Mouse (Mus musculus): ENCODE results near the gene Stra8. TPM values are rescaled to one million over a fixed set of nuclear protein-coding genes. Genes with fewer than 3 reads are reported as not detected.
A peak's percentile ranks its signal among the peaks of the same experiment; 100 is the strongest.

The Stra8 gene
- polyA plus RNA-seq, 1 experiment from 2014 or later, result not detected

DNA sequence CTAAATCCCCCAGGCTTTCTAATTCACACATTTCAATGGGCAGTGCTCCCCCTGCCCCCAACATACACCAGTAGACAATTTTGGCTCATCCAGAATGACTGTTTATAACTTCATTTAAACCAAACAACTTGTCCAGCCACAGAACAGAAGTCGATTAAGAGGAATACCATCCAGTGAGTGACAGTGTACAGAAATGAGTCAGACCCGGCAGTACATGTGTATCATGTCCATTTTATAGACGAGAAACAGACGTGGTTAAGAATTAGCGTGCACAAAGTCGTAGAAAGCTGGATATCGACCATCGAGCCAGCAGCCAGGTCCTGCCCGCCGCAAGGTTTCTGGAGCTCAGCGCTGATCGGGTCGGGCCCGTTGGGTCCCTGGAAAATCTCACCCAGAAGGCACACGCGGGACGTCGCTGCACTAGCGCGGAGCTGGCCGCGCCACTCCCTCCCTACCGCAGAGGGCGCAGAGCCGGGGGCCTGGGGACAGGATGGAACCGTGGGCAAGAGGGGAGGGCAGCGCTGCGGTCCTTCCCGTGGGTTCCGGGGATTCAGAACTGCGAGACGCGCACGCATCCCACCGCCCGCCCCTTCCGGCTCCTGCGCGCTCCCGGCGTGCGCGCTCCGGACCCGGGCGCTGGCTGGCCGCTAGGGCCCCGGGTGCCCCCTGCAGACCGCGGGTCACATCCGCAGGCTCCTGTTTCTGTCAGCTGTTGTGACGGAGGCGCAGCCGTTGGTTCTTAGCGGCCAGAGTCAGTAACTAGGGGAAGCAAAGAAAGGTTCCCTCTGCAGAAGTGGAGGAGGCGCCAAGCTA lies 42.2 kb upstream of the Stra8 start, which contains the start of gene Cyren:
Gene Cyren, minus strand, starts transcription at position 552 of the 813 bp plus-strand sequence.
- peak within 1 kb of the TSS; percentile 72 for H3K4me3 ChIP-seq (ENCODE audit: low read length)
- no peaks in the 10 kb centered on the region for H3K27me3 ChIP-seq (replicated peaks; ENCODE audit: control insufficient read depth, insufficient read depth, low read length)
- H3K4me2 ChIP-seq (ENCODE audit: low read length), result peak within 1 kb of the TSS; percentile 69
- peak; percentile 96 for ATAC-seq
- 0 out of 2 replicates have a peak, but pooled peaks cover 2% of the 10 kb centered on the region for H3K36me3 ChIP-seq (ENCODE audit: control insufficient read depth, insufficient read depth, low read length)
- H3K9me3 ChIP-seq (ENCODE audit: control insufficient read depth, low read length), result no peaks in the 10 kb centered on the region
- H3K4me1 ChIP-seq (ENCODE audit: control insufficient read depth, insufficient read depth, low read depth, low read length), result peaks cover 13% of the 10 kb centered on the region
- peak within 1 kb of the TSS; percentile 91 for H3K27ac ChIP-seq (ENCODE audit: low read depth, low read length)
- WGBS, result under 1% methylated on average over 56 of the region's 56 CpGs
- peak within 1 kb of the TSS; percentile 85 for H3K9ac ChIP-seq (ENCODE audit: low read depth, low read length)

DNA sequence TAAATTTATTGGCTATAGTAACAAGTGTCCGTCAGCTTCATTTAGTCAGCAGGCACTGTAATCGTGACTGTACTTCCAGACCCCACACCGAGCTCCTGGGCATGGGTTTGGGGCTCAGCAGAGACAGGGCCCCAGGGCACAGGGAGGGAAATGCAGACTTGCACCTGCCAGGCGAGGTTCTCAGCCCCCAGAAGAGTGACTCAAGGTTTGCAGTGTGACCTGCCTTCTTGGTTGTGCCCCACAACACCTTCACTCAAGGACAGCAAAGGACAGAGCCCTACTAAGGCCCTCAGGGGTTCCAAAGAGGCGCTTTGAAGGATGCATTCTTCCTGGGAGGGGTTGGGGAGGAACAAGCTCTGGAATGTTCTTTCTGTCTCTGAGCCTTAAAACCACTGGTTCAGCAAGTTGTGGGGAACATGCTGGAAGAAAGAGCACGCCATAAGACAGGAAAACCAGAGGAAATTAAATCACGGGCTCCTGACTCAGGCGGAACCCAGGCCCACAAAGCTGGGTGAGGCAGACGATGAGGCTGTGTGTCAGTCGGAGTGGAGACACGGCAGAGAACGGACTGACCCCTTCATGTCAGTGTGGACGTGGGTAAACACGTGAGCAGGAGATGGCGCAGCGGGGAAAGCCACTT lies 40.7 kb upstream of the Stra8 start:
- Histone ChIP-seq H3K36me3 (ENCODE audit: control insufficient read depth, insufficient read depth, low read length) (peaks cover 6% of the 10 kb centered on the region; the same call in 1 of the 2 replicates), H3K4me3 (ENCODE audit: low read length) (no peak overlapping the region), H3K27ac (ENCODE audit: low read depth, low read length) (no peak overlapping the region), H3K9ac (ENCODE audit: low read depth, low read length) (no peak overlapping the region), H3K4me1 (ENCODE audit: control insufficient read depth, insufficient read depth, low read depth, low read length) (peaks cover 13% of the 10 kb centered on the region), H3K27me3 (replicated peaks; ENCODE audit: control insufficient read depth, insufficient read depth, low read length) (no peaks in the 10 kb centered on the region), H3K4me2 (ENCODE audit: low read length) (no peak overlapping the region), H3K9me3 (ENCODE audit: control insufficient read depth, low read length) (no peaks in the 10 kb centered on the region)
- 90% methylated on average over 16 of the region's 16 CpGs for WGBS
- ATAC-seq, result no peak

DNA sequence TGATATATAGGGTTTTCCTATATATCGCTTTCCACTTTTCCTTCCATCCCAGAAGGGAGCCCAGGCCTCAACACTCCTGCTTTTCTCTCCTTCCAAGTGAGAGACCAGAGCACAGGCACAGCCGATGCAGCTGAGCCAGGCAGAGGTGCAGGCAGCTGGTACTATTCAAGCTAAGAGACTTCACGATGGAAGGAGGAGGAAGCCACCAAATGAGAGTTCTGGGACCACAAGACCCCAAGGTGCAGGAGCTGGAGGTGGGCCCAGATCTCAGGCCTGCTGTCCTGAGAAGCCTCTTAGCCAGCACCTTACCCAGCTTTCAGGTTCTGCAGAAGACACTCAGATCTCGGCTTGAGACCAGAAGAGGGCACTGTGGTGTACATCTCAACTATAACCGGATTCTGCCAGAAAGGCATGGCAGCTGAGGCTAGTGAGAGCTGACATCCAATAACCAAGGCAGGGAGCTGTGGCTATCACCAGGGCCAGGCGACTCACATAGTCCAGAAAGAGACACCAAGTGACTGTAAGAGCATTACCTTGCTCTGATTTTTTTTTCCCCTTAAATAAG lies 40.0 kb upstream of the Stra8 start:
- Histone ChIP-seq H3K27me3 (replicated peaks; ENCODE audit: control insufficient read depth, insufficient read depth, low read length) (no peaks in the 10 kb centered on the region), H3K4me3 (ENCODE audit: low read length) (no peak overlapping the region), H3K9ac (ENCODE audit: low read depth, low read length) (no peak overlapping the region), H3K9me3 (ENCODE audit: control insufficient read depth, low read length) (no peaks in the 10 kb centered on the region), H3K27ac (ENCODE audit: low read depth, low read length) (no peak overlapping the region), H3K4me1 (ENCODE audit: control insufficient read depth, insufficient read depth, low read depth, low read length) (peaks cover 13% of the 10 kb centered on the region), H3K36me3 (ENCODE audit: control insufficient read depth, insufficient read depth, low read length) (peaks cover 6% of the 10 kb centered on the region; the same call in 1 of the 2 replicates), H3K4me2 (ENCODE audit: low read length) (no peak overlapping the region)
- WGBS, result 51% methylated on average over 6 of the region's 6 CpGs
- no peak for ATAC-seq

DNA sequence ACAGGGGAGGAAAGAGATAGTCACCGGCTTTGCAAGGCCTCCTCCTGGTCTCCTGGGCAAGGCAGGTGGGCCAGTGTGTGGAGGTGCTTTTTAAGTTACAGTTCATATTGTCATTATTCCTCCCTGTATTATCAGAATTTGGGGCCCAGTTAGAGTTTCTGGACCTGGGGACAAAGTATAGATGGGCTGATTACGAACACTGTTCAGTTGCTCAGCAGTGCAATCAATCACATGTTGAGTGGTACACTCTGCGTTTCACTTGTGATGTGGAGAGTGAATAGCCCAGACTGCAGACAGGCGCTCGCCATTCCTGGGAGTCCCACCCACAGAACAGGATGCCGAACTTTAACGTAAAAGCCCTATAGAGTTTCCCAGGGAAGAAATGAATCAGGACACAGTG lies 35.2 kb upstream of the Stra8 start:
- Histone ChIP-seq H3K9me3 (ENCODE audit: control insufficient read depth, low read length) (no peaks in the 10 kb centered on the region), H3K27ac (ENCODE audit: low read depth, low read length) (no peak overlapping the region), H3K9ac (ENCODE audit: low read depth, low read length) (no peak overlapping the region), H3K4me1 (ENCODE audit: control insufficient read depth, insufficient read depth, low read depth, low read length) (no peaks in the 10 kb centered on the region), H3K27me3 (replicated peaks; ENCODE audit: control insufficient read depth, insufficient read depth, low read length) (no peaks in the 10 kb centered on the region), H3K4me3 (ENCODE audit: low read length) (no peak overlapping the region), H3K4me2 (ENCODE audit: low read length) (no peak overlapping the region), H3K36me3 (ENCODE audit: control insufficient read depth, insufficient read depth, low read length) (peaks cover 8% of the 10 kb centered on the region; the same call in 1 of the 2 replicates)
- WGBS, result 87% methylated on average over 7 of the region's 7 CpGs
- ATAC-seq, result no peak

DNA sequence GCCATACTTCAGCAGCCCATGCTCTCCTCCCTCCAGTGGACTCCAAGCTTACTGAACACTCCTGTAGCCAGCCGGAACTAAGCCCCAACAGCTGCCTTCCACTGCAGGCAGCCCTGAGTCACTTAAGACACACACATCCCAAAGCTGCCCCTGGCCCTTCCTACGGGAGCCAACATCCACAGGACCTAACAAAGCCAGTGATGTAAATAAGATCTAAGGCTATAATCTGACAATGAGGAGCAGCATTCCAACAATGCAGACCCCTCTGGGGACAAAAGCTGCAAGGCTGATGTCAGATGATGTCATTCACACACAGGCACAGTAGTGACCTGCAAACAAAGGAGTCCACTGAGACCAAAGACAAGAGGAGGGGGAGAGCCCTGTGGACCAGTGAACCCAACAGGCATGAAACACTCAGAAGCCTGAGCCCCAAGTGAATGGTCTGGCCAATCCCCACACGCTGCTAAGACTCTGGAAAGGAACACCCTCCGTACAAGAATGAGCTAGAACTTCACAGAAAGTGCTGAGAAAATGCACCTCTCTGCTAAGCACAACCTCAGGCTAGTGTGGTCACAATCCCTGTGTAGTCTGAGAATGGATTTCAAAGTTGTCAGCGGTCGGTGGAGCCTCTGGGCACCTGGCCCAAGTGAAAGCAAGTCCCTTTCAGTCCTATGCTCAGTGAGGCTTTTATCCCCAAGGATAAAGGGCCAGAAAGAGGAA lies 32.7 kb upstream of the Stra8 start:
- H3K27ac ChIP-seq (ENCODE audit: low read depth, low read length), result no peak overlapping the region
- no peaks in the 10 kb centered on the region for H3K4me1 ChIP-seq (ENCODE audit: control insufficient read depth, insufficient read depth, low read depth, low read length)
- H3K9ac ChIP-seq (ENCODE audit: low read depth, low read length), result no peak overlapping the region; the same call in 1 of the 2 replicates
- no peaks in the 10 kb centered on the region for H3K27me3 ChIP-seq (replicated peaks; ENCODE audit: control insufficient read depth, insufficient read depth, low read length)
- H3K4me3 ChIP-seq (ENCODE audit: low read length), result no peak overlapping the region
- 33% methylated on average over 6 of the region's 6 CpGs for WGBS
- ATAC-seq, result peak; percentile 60; the same call in 1 of the 2 replicates
- H3K4me2 ChIP-seq (ENCODE audit: low read length), result no peak overlapping the region
- peaks cover 13% of the 10 kb centered on the region for H3K36me3 ChIP-seq (ENCODE audit: control insufficient read depth, insufficient read depth, low read length)
- no peaks in the 10 kb centered on the region for H3K9me3 ChIP-seq (ENCODE audit: control insufficient read depth, low read length)

DNA sequence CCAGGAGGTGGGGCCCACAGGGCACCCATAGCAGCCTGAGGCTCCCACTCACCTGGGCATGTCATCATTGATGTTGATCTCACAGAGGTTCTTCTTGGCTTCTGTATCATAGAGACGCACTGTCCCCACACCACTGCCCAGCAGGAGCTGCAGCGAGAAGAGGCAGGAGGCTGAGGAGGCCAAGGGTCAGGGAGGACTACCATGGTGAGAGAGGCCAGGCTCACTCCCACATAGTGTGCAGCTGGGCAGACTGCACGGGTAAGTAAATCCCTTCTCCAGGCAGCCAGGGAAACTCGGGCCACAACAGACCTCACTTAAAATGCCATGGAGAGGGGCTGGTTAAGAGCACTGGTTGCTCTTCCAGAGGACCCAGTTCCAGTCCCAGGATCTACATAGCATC lies 30.8 kb upstream of the Stra8 start:
- Histone ChIP-seq H3K4me1 (ENCODE audit: control insufficient read depth, insufficient read depth, low read depth, low read length) (no peaks in the 10 kb centered on the region), H3K4me2 (ENCODE audit: low read length) (no peak overlapping the region), H3K9ac (ENCODE audit: low read depth, low read length) (no peak overlapping the region), H3K27me3 (replicated peaks; ENCODE audit: control insufficient read depth, insufficient read depth, low read length) (no peaks in the 10 kb centered on the region), H3K9me3 (ENCODE audit: control insufficient read depth, low read length) (no peaks in the 10 kb centered on the region), H3K27ac (ENCODE audit: low read depth, low read length) (no peak overlapping the region), H3K4me3 (ENCODE audit: low read length) (no peak overlapping the region), H3K36me3 (ENCODE audit: control insufficient read depth, insufficient read depth, low read length) (peaks cover 22% of the 10 kb centered on the region)
- ATAC-seq, result no peak
- WGBS, result 53% methylated on average over 4 of the region's 4 CpGs

DNA sequence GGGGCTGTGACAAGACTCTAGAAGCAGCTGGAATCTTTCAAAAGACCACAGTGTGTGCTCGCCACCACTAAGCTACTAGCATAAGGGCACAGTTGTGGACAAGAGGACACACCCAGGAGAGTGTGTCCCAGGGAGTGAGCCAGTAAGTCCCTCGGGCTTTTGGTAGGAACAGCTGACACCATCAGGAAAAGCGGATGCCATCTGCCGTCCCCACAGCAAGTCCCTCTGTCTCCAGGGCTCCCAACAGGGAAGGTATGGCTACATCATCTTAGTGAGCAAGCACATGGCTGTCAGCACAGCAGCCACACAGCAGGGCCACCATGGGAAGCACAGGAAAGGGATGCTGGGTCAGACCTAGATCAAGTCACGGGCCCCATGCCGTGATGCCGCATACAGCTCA lies 24.4 kb upstream of the Stra8 start:
- Histone ChIP-seq H3K27ac (ENCODE audit: low read depth, low read length) (no peak overlapping the region), H3K36me3 (ENCODE audit: control insufficient read depth, insufficient read depth, low read length) (peaks cover 42% of the 10 kb centered on the region), H3K9ac (ENCODE audit: low read depth, low read length) (no peak overlapping the region), H3K27me3 (replicated peaks; ENCODE audit: control insufficient read depth, insufficient read depth, low read length) (no peaks in the 10 kb centered on the region), H3K9me3 (ENCODE audit: control insufficient read depth, low read length) (no peaks in the 10 kb centered on the region), H3K4me3 (ENCODE audit: low read length) (no peak overlapping the region), H3K4me2 (ENCODE audit: low read length) (no peak overlapping the region), H3K4me1 (ENCODE audit: control insufficient read depth, insufficient read depth, low read depth, low read length) (no peaks in the 10 kb centered on the region)
- 76% methylated on average over 7 of the region's 7 CpGs for WGBS
- no peak for ATAC-seq

DNA sequence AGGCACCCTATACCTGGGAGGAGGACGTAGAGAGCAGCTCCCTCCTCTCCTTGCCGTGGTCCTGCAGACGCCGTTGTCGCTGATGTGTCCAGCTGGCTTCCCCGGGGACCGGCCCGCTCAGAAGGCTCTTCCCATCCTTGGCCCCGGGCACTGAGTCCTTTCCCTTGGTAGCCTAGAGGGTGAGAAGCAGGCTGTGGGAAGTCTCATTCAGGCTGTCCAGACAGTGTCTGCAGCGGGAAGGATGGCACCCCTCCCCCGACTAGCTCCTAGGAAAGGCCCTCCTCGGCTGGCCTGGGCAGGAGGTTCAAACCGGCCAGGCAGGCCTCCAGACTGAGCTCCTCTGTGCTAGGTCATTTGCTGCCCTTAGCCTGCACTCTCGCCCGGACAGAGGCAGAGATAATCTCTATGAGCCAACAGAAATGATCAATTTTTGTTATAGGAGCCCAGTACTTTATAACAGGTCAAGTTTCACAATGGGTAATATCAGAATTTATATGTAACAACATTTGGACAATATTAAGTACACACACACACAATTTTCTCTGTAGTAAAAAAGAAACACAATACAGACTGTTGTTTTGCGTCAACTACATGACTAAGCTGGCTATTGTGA lies 23.7 kb upstream of the Stra8 start:
- Histone ChIP-seq H3K4me2 (ENCODE audit: low read length) (no peak overlapping the region), H3K36me3 (ENCODE audit: control insufficient read depth, insufficient read depth, low read length) (peaks cover 35% of the 10 kb centered on the region), H3K27ac (ENCODE audit: low read depth, low read length) (no peak overlapping the region), H3K9me3 (ENCODE audit: control insufficient read depth, low read length) (no peaks in the 10 kb centered on the region), H3K4me3 (ENCODE audit: low read length) (no peak overlapping the region), H3K9ac (ENCODE audit: low read depth, low read length) (no peak overlapping the region), H3K4me1 (ENCODE audit: control insufficient read depth, insufficient read depth, low read depth, low read length) (no peaks in the 10 kb centered on the region), H3K27me3 (replicated peaks; ENCODE audit: control insufficient read depth, insufficient read depth, low read length) (no peaks in the 10 kb centered on the region)
- 56% methylated on average over 12 of the region's 16 CpGs for WGBS
- ATAC-seq, result no peak

Data from hindbrain, embryonic 16.5 days (tissue).